Mouse (Mus musculus) embryonic facial prominence, embryonic 13.5 days (tissue): ENCODE data around the gene Slamf1. TPM values are rescaled to one million over a fixed set of nuclear protein-coding genes. Genes with fewer than 3 reads are reported as not detected.

Experiments used
- ATAC-seq: fragments of 200-750 bp; cut with Nextera tagmentation; 2 replicates; pipeline ENCODE4 v1.8.0; 2017; ENCODE audit warnings: low read depth; ENCODE audit not compliant: insufficient number of reproducible peaks, insufficient read depth, low FRiP score, low TSS enrichment
- H3K27ac ChIP-seq: fragments of 300-500 bp; sonication (generic); 2 replicates; pipeline ENCODE4 v1.5.1; 2015; ENCODE audit warnings: moderate library complexity, mild to moderate bottlenecking, inconsistent platforms
- H3K27me3 ChIP-seq: fragments of 300-500 bp; sonication (generic); 2 replicates; pipeline ENCODE4 v1.6.1; 2015; ENCODE audit warnings: mild to moderate bottlenecking, inconsistent platforms
- H3K36me3 ChIP-seq: fragments of 300-500 bp; sonication (generic); 2 replicates; pipeline ENCODE4 v1.6.1; 2015; ENCODE audit warnings: mild to moderate bottlenecking, inconsistent platforms
- H3K4me1 ChIP-seq: fragments of 300-500 bp; sonication (generic); 2 replicates; pipeline ENCODE4 v1.6.1; 2015; ENCODE audit warnings: inconsistent platforms
- H3K4me2 ChIP-seq: fragments of 300-500 bp; sonication (generic); 2 replicates; pipeline ENCODE4 v1.6.1; 2015; ENCODE audit warnings: moderate library complexity, mild to moderate bottlenecking, inconsistent platforms
- H3K4me3 ChIP-seq: fragments of 300-500 bp; sonication (generic); 2 replicates; pipeline ENCODE4 v1.5.1; 2015; ENCODE audit warnings: mild to moderate bottlenecking, inconsistent platforms
- H3K9ac ChIP-seq: fragments of 300-500 bp; sonication (generic); 2 replicates; pipeline ENCODE4 v1.6.1; 2015; ENCODE audit warnings: mild to moderate bottlenecking, inconsistent platforms
- H3K9me3 ChIP-seq: fragments of 300-500 bp; sonication (generic); 2 replicates; pipeline ENCODE4 v1.6.1; 2016; ENCODE audit warnings: inconsistent platforms
- WGBS: fragments of 180-500 bp; shearing (Covaris S2); methylation state at CpG from one replicate; pipeline ENCODE4 v1.1.7; 2015; ENCODE audit warnings: mixed read lengths; 5-methylcytosine and 5-hydroxymethylcytosine counted together
- polyA plus RNA-seq: library from polyadenylated mRNA; unstranded; fragments of >200 nt; fragmentation: Nextera tagmentation; extraction: Ambion mirVana; gene quantifications from 2 replicates; pipeline ENCODE4 v1.2.1, GENCODE M21; 2015

Slamf1 gene
- polyA plus RNA-seq: 0.23 and 0.35 TPM in 2 replicates

GRCm38 (mm10) chr1:171766898-171767297 is at the start of gene Slamf1:
Slamf1 (plus strand) TSS chr1:171767127.
- H3K27me3 ChIP-seq: no peaks in the 10 kb centered on the region
- no peak within 1 kb of the TSS for H3K9ac ChIP-seq
- no peaks in the 10 kb centered on the region for H3K36me3 ChIP-seq
- no peak for ATAC-seq
- H3K27ac ChIP-seq: no peak within 1 kb of the TSS
- H3K9me3 ChIP-seq: no peaks in the 10 kb centered on the region
- no peak within 1 kb of the TSS for H3K4me3 ChIP-seq
- H3K4me1 ChIP-seq: no peaks in the 10 kb centered on the region
- H3K4me2 ChIP-seq: no peak within 1 kb of the TSS
- 25% methylated on average over 6 of the region's 6 CpGs for WGBS

GRCm38 (mm10) chr1:171731195-171731594 is 35.7 kb upstream of the Slamf1 start:
- H3K4me3 ChIP-seq: no peak overlapping the region
- no peak overlapping the region for H3K4me2 ChIP-seq
- H3K4me1 ChIP-seq: no peaks in the 10 kb centered on the region
- no peaks in the 10 kb centered on the region for H3K36me3 ChIP-seq
- H3K27me3 ChIP-seq: no peaks in the 10 kb centered on the region
- no peaks in the 10 kb centered on the region for H3K9me3 ChIP-seq
- no peak overlapping the region for H3K9ac ChIP-seq
- ATAC-seq: no peak
- H3K27ac ChIP-seq: no peak overlapping the region

GRCm38 (mm10) chr1:171734898-171735297 is 32.0 kb upstream of the Slamf1 start:
- Histone ChIP-seq H3K4me1 (no peaks in the 10 kb centered on the region), H3K9ac (no peak overlapping the region), H3K36me3 (no peaks in the 10 kb centered on the region), H3K9me3 (no peaks in the 10 kb centered on the region), H3K27me3 (no peaks in the 10 kb centered on the region), H3K4me3 (no peak overlapping the region), H3K27ac (no peak overlapping the region), H3K4me2 (no peak overlapping the region)
- ATAC-seq: no peak
- 82% methylated on average over 6 of the region's 6 CpGs for WGBS

- H3K9me3 ChIP-seq: no peaks in the 10 kb centered on the region
- H3K27me3 ChIP-seq: no peaks in the 10 kb centered on the region
- no peak overlapping the region for H3K4me3 ChIP-seq
- no peak for ATAC-seq
- 76% methylated on average over 3 of the region's 3 CpGs for WGBS
- no peak overlapping the region for H3K9ac ChIP-seq
- no peaks in the 10 kb centered on the region for H3K36me3 ChIP-seq
- H3K4me1 ChIP-seq: no peaks in the 10 kb centered on the region
- no peak overlapping the region for H3K27ac ChIP-seq
- no peak overlapping the region for H3K4me2 ChIP-seq
Observed at GRCm38 (mm10) chr1:171748127-171748969, 18.6 kb upstream of the Slamf1 start.

- Histone ChIP-seq H3K9me3 (no peaks in the 10 kb centered on the region), H3K36me3 (no peaks in the 10 kb centered on the region), H3K27ac (no peak overlapping the region), H3K27me3 (no peaks in the 10 kb centered on the region), H3K4me1 (no peaks in the 10 kb centered on the region), H3K4me2 (no peak overlapping the region), H3K4me3 (no peak overlapping the region), H3K9ac (no peak overlapping the region)
- no peak for ATAC-seq
- 63% methylated on average over 5 of the region's 5 CpGs for WGBS
Observed at GRCm38 (mm10) chr1:171761853-171762448, 5.0 kb upstream of the Slamf1 start.

GRCm38 (mm10) chr1:171770996-171771395 is 4.1 kb downstream of the Slamf1 start:
- no peaks in the 10 kb centered on the region for H3K9me3 ChIP-seq
- H3K27me3 ChIP-seq: no peaks in the 10 kb centered on the region
- WGBS: 73% methylated on average over 6 of the region's 6 CpGs
- no peak overlapping the region for H3K27ac ChIP-seq
- H3K4me2 ChIP-seq: no peak overlapping the region
- no peak for ATAC-seq
- no peak overlapping the region for H3K9ac ChIP-seq
- H3K4me3 ChIP-seq: no peak overlapping the region
- H3K36me3 ChIP-seq: no peaks in the 10 kb centered on the region
- no peaks in the 10 kb centered on the region for H3K4me1 ChIP-seq

- no peak overlapping the region for H3K4me3 ChIP-seq
- no peak for ATAC-seq
- H3K36me3 ChIP-seq: no peaks in the 10 kb centered on the region
- no peak overlapping the region for H3K9ac ChIP-seq
- no peak overlapping the region for H3K4me2 ChIP-seq
- H3K9me3 ChIP-seq: no peaks in the 10 kb centered on the region
- no peaks in the 10 kb centered on the region for H3K27me3 ChIP-seq
- no peak overlapping the region for H3K27ac ChIP-seq
- no peaks in the 10 kb centered on the region for H3K4me1 ChIP-seq
- WGBS: 82% methylated on average over 8 of the region's 8 CpGs
Observed at GRCm38 (mm10) chr1:171772121-171772735, 5.3 kb downstream of the Slamf1 start.

GRCm38 (mm10) chr1:171773232-171773989 is 6.5 kb downstream of the Slamf1 start:
- Histone ChIP-seq H3K9me3 (no peaks in the 10 kb centered on the region), H3K27me3 (no peaks in the 10 kb centered on the region), H3K36me3 (no peaks in the 10 kb centered on the region), H3K4me3 (no peak overlapping the region), H3K9ac (no peak overlapping the region), H3K4me2 (no peak overlapping the region), H3K27ac (no peak overlapping the region), H3K4me1 (no peaks in the 10 kb centered on the region)
- 84% methylated on average over 10 of the region's 10 CpGs for WGBS
- no peak for ATAC-seq

GRCm38 (mm10) chr1:171774266-171774665 is 7.3 kb downstream of the Slamf1 start:
- 77% methylated on average over 5 of the region's 5 CpGs for WGBS

GRCm38 (mm10) chr1:171774678-171775077 is 7.8 kb downstream of the Slamf1 start:
- Histone ChIP-seq H3K9me3 (no peaks in the 10 kb centered on the region), H3K27me3 (no peaks in the 10 kb centered on the region), H3K27ac (no peak overlapping the region), H3K4me1 (no peaks in the 10 kb centered on the region), H3K4me3 (no peak overlapping the region), H3K4me2 (no peak overlapping the region), H3K36me3 (no peaks in the 10 kb centered on the region), H3K9ac (no peak overlapping the region)
- 76% methylated on average over 11 of the region's 11 CpGs for WGBS
- ATAC-seq: no peak

More at GRCm38 (mm10) chr1:171774266-171774665, 7.3 kb downstream of the Slamf1 start:
- no peak overlapping the region for H3K4me2 ChIP-seq
- no peaks in the 10 kb centered on the region for H3K36me3 ChIP-seq
- H3K27ac ChIP-seq: no peak overlapping the region
- H3K9me3 ChIP-seq: no peaks in the 10 kb centered on the region
- no peak for ATAC-seq
- H3K27me3 ChIP-seq: no peaks in the 10 kb centered on the region
- no peaks in the 10 kb centered on the region for H3K4me1 ChIP-seq
- no peak overlapping the region for H3K9ac ChIP-seq
- H3K4me3 ChIP-seq: no peak overlapping the region

- 79% methylated on average over 4 of the region's 4 CpGs for WGBS
- Histone ChIP-seq H3K4me3 (no peak overlapping the region), H3K4me1 (no peaks in the 10 kb centered on the region), H3K9ac (no peak overlapping the region), H3K27me3 (no peaks in the 10 kb centered on the region), H3K4me2 (no peak overlapping the region), H3K9me3 (no peaks in the 10 kb centered on the region), H3K36me3 (no peaks in the 10 kb centered on the region), H3K27ac (no peak overlapping the region)
- no peak for ATAC-seq
Observed at GRCm38 (mm10) chr1:171775781-171776180, 8.9 kb downstream of the Slamf1 start.
